Mouse (Mus musculus) megakaryocyte, embryonic 14.5 days (primary cell): ENCODE measurements around the gene Fbxw8. TPM values are rescaled to one million over a fixed set of nuclear protein-coding genes. Genes with fewer than 3 reads are reported as not detected.

ENCODE experiments used
- H3K27me3 ChIP-seq: replicated peaks from 2 replicates; pipeline ENCODE3; 2012; ENCODE audit warnings: inconsistent platforms
- H3K36me3 ChIP-seq: replicated peaks from 2 replicates; pipeline ENCODE3; 2012; ENCODE audit warnings: low read length, inconsistent platforms, mixed read lengths
- H3K4me1 ChIP-seq: 2 replicates; pipeline ENCODE4 v1.6.1; 2012; ENCODE audit warnings: inconsistent platforms
- H3K4me3 ChIP-seq: replicated peaks from 2 replicates; pipeline ENCODE3; 2012; ENCODE audit warnings: moderate library complexity, mild to moderate bottlenecking, inconsistent platforms
- H3K9me3 ChIP-seq: 2 replicates; pipeline ENCODE4 v1.6.1; 2012; ENCODE audit warnings: inconsistent platforms
- FLI1 ChIP-seq: IDR thresholded peaks from 2 replicates; pipeline ENCODE4 v1.6.1; 2012; ENCODE audit warnings: low read length, inconsistent platforms, mixed read lengths
- GATA1 ChIP-seq: IDR thresholded peaks from 3 replicates; pipeline ENCODE4 v1.6.1; 2012; ENCODE audit warnings: mixed read lengths, low read length, inconsistent platforms, borderline replicate concordance
- polyA plus RNA-seq: library from polyadenylated mRNA; stranded (reverse); fragments of >175 nt; gene quantifications from 2 replicates; pipeline ENCODE4 v1.2.3, GENCODE M21; 2012; ENCODE audit warnings: low replicate concordance; ENCODE audit not compliant: insufficient read depth

Gene Fbxw8
- polyA plus RNA-seq, 1 experiment: 22.8 TPM

GRCm38 (mm10) chr5:118095433-118095832 is 59.8 kb downstream of the Fbxw8 start:
- Histone ChIP-seq H3K4me1 (peaks cover 33% of the 10 kb centered on the region), H3K27me3 (no peaks in the 10 kb centered on the region), H3K9me3 (no peaks in the 10 kb centered on the region), H3K4me3 (no peak overlapping the region), H3K36me3 (peaks cover 99% of the 10 kb centered on the region)
- TF ChIP-seq GATA1 (no peak), FLI1 (no peak)

- Histone ChIP-seq H3K4me3 (no peak overlapping the region), H3K36me3 (peaks cover 98% of the 10 kb centered on the region), H3K4me1 (peaks cover 21% of the 10 kb centered on the region), H3K27me3 (no peaks in the 10 kb centered on the region), H3K9me3 (no peaks in the 10 kb centered on the region)
- TF ChIP-seq FLI1: no peak
- TF ChIP-seq GATA1: no peak
Observed at GRCm38 (mm10) chr5:118093321-118094035, 61.8 kb downstream of the Fbxw8 start.

- Histone ChIP-seq H3K4me1 (peaks cover 34% of the 10 kb centered on the region), H3K4me3 (no peak overlapping the region), H3K36me3 (peaks cover 98% of the 10 kb centered on the region), H3K27me3 (no peaks in the 10 kb centered on the region), H3K9me3 (no peaks in the 10 kb centered on the region)
- TF ChIP-seq FLI1: no peak
Observed at GRCm38 (mm10) chr5:118090837-118091236, 64.4 kb downstream of the Fbxw8 start.

- H3K4me1 ChIP-seq: peaks cover 31% of the 10 kb centered on the region
- no peaks in the 10 kb centered on the region for H3K9me3 ChIP-seq
- H3K4me3 ChIP-seq: no peak overlapping the region
- TF ChIP-seq FLI1 (no peak), GATA1 (no peak)
- H3K36me3 ChIP-seq: peaks cover 97% of the 10 kb centered on the region
- no peaks in the 10 kb centered on the region for H3K27me3 ChIP-seq
Observed at GRCm38 (mm10) chr5:118090101-118090500, 65.2 kb downstream of the Fbxw8 start.

GRCm38 (mm10) chr5:118089102-118089501 is 66.2 kb downstream of the Fbxw8 start:
- peaks cover 37% of the 10 kb centered on the region for H3K4me1 ChIP-seq
- TF ChIP-seq GATA1 (no peak), FLI1 (no peak)
- no peaks in the 10 kb centered on the region for H3K9me3 ChIP-seq
- H3K27me3 ChIP-seq: no peaks in the 10 kb centered on the region
- H3K36me3 ChIP-seq: peaks cover 97% of the 10 kb centered on the region
- H3K4me3 ChIP-seq: no peak overlapping the region

- no peaks in the 10 kb centered on the region for H3K27me3 ChIP-seq
- no peak for TF ChIP-seq FLI1
- TF ChIP-seq GATA1: no peak
- peaks cover 87% of the 10 kb centered on the region for H3K36me3 ChIP-seq
- peaks cover 41% of the 10 kb centered on the region for H3K4me1 ChIP-seq
- no peak overlapping the region for H3K4me3 ChIP-seq
- no peaks in the 10 kb centered on the region for H3K9me3 ChIP-seq
Observed at GRCm38 (mm10) chr5:118086956-118087355, 68.3 kb downstream of the Fbxw8 start.

- Histone ChIP-seq H3K4me1 (peaks cover 55% of the 10 kb centered on the region), H3K4me3 (no peak overlapping the region), H3K27me3 (no peaks in the 10 kb centered on the region), H3K36me3 (peaks cover 87% of the 10 kb centered on the region), H3K9me3 (no peaks in the 10 kb centered on the region)
- TF ChIP-seq FLI1 (no peak), GATA1 (no peak)
Observed at GRCm38 (mm10) chr5:118085313-118085712, 70.0 kb downstream of the Fbxw8 start.

- TF ChIP-seq FLI1 (no peak), GATA1 (no peak)
- Histone ChIP-seq H3K9me3 (no peaks in the 10 kb centered on the region), H3K4me3 (no peak overlapping the region), H3K36me3 (peaks cover 87% of the 10 kb centered on the region), H3K4me1 (peaks cover 61% of the 10 kb centered on the region), H3K27me3 (no peaks in the 10 kb centered on the region)
Observed at GRCm38 (mm10) chr5:118084171-118084727, 71.0 kb downstream of the Fbxw8 start.

GRCm38 (mm10) chr5:118083060-118083638 is 72.1 kb downstream of the Fbxw8 start:
- Histone ChIP-seq H3K9me3 (no peaks in the 10 kb centered on the region), H3K36me3 (peaks cover 89% of the 10 kb centered on the region), H3K4me1 (peaks cover 62% of the 10 kb centered on the region), H3K27me3 (no peaks in the 10 kb centered on the region), H3K4me3 (no peak overlapping the region)
- TF ChIP-seq GATA1: no peak
- TF ChIP-seq FLI1: no peak

- TF ChIP-seq FLI1: no peak
- no peak for TF ChIP-seq GATA1
- Histone ChIP-seq H3K4me1 (peaks cover 63% of the 10 kb centered on the region), H3K27me3 (no peaks in the 10 kb centered on the region), H3K9me3 (no peaks in the 10 kb centered on the region), H3K36me3 (peaks cover 89% of the 10 kb centered on the region), H3K4me3 (no peak overlapping the region)
Observed at GRCm38 (mm10) chr5:118081996-118082395, 73.3 kb downstream of the Fbxw8 start.
